Mouse (Mus musculus): Measurements from ENCODE around the gene Ggnbp2.
"Not testable (repeated sequence)": the region's sequence is repeated elsewhere in the genome, so short reads cannot be mapped to it uniquely, and the experiment has no call there.

The Ggnbp2 gene

GRCm38 (mm10) chr11:84879007-84879771 lies 8.6 kb upstream of the Ggnbp2 start:
- DNase-seq = no peak

- DNase-seq = not testable (repeated sequence)
These were observed 5.4 kb upstream of the Ggnbp2 start for GRCm38 (mm10) chr11:84876020-84876419.

- DNase-seq = no peak
These were observed 2.6 kb upstream of the Ggnbp2 start for GRCm38 (mm10) chr11:84873042-84873833.

GRCm38 (mm10) chr11:84871548-84872069 lies 992 bp upstream of the Ggnbp2 start:
- DNase-seq = no peak

- no peak for DNase-seq
These were observed 429 bp upstream of the Ggnbp2 start for GRCm38 (mm10) chr11:84871046-84871445.

- DNase-seq = peak; percentile 92
These were observed 932 bp downstream of the Ggnbp2 start for GRCm38 (mm10) chr11:84869537-84870232.

GRCm38 (mm10) chr11:84868786-84869259 lies 1.8 kb downstream of the Ggnbp2 start:
- DNase-seq = no peak

- no peak for DNase-seq
These were observed 3.0 kb downstream of the Ggnbp2 start for GRCm38 (mm10) chr11:84867586-84867985.

GRCm38 (mm10) chr11:84865268-84865667 lies 5.3 kb downstream of the Ggnbp2 start:
- DNase-seq = no peak

- DNase-seq = no peak
These were observed 15.3 kb downstream of the Ggnbp2 start for GRCm38 (mm10) chr11:84855285-84855684.

GRCm38 (mm10) chr11:84847475-84848090 lies 23.0 kb downstream of the Ggnbp2 start:
- DNase-seq = no peak

GRCm38 (mm10) chr11:84846741-84847474 lies 23.7 kb downstream of the Ggnbp2 start:
- DNase-seq = no peak

GRCm38 (mm10) chr11:84839330-84839729 lies 31.3 kb downstream of the Ggnbp2 start:
- no peak for DNase-seq

- not testable (repeated sequence) for DNase-seq
These were observed 41.1 kb downstream of the Ggnbp2 start for GRCm38 (mm10) chr11:84829495-84829894.

GRCm38 (mm10) chr11:84828516-84829399 lies 41.9 kb downstream of the Ggnbp2 start, which contains the start of gene Dhrs11:
Gene Dhrs11, minus strand, starts transcription at chr11:84828994.
- DNase-seq = peak; percentile 91

- no peak for DNase-seq
These were observed 42.6 kb downstream of the Ggnbp2 start for GRCm38 (mm10) chr11:84827901-84828503.

- peak; percentile 33 for DNase-seq
These were observed 43.1 kb downstream of the Ggnbp2 start for GRCm38 (mm10) chr11:84827492-84827891.

GRCm38 (mm10) chr11:84826185-84826584 lies 44.4 kb downstream of the Ggnbp2 start:
- peak; percentile 85 for DNase-seq

GRCm38 (mm10) chr11:84825261-84825807 lies 45.3 kb downstream of the Ggnbp2 start:
- peak; percentile 31 for DNase-seq

- peak; percentile 31 for DNase-seq
These were observed 47.1 kb downstream of the Ggnbp2 start for GRCm38 (mm10) chr11:84823484-84823897.

All from cerebellum, adult 9-10 months (tissue).